Mouse (Mus musculus): Measurements from ENCODE around the gene Sema3b.

The Sema3b gene

GRCm38 (mm10) chr9:107632478-107632877 lies 23.4 kb upstream of the Sema3b start:
- peak; percentile 55 for DNase-seq

GRCm38 (mm10) chr9:107631861-107632260 lies 22.8 kb upstream of the Sema3b start:
- DNase-seq: no peak

- no peak for DNase-seq
Measured at GRCm38 (mm10) chr9:107631311-107631826, 22.3 kb upstream of the Sema3b start.

GRCm38 (mm10) chr9:107630576-107630975 lies 21.5 kb upstream of the Sema3b start:
- peak; percentile 54 for DNase-seq

GRCm38 (mm10) chr9:107629901-107630425 lies 20.9 kb upstream of the Sema3b start:
- DNase-seq: no peak

GRCm38 (mm10) chr9:107629411-107629730 lies 20.3 kb upstream of the Sema3b start:
- no peak for DNase-seq

- peak; percentile 69 for DNase-seq
Measured at GRCm38 (mm10) chr9:107628721-107629410, 19.8 kb upstream of the Sema3b start.

GRCm38 (mm10) chr9:107627387-107628255 lies 18.6 kb upstream of the Sema3b start:
- DNase-seq: no peak

GRCm38 (mm10) chr9:107626844-107627277 lies 17.8 kb upstream of the Sema3b start:
- peak; percentile 82 for DNase-seq

- DNase-seq: no peak
Measured at GRCm38 (mm10) chr9:107626158-107626843, 17.3 kb upstream of the Sema3b start.

- DNase-seq: no peak
Measured at GRCm38 (mm10) chr9:107625351-107626128, 16.5 kb upstream of the Sema3b start.

GRCm38 (mm10) chr9:107624951-107625350 lies 15.9 kb upstream of the Sema3b start:
- no peak for DNase-seq

GRCm38 (mm10) chr9:107624539-107624938 lies 15.5 kb upstream of the Sema3b start:
- DNase-seq: no peak

GRCm38 (mm10) chr9:107620954-107621353 lies 11.9 kb upstream of the Sema3b start:
- DNase-seq: no peak

- no peak for DNase-seq
Measured at GRCm38 (mm10) chr9:107619546-107619879, 10.5 kb upstream of the Sema3b start.

GRCm38 (mm10) chr9:107618778-107619545 lies 9.9 kb upstream of the Sema3b start:
- DNase-seq: no peak

GRCm38 (mm10) chr9:107618098-107618497 lies 9.1 kb upstream of the Sema3b start:
- no peak for DNase-seq

GRCm38 (mm10) chr9:107617461-107617860 lies 8.4 kb upstream of the Sema3b start:
- DNase-seq: no peak

GRCm38 (mm10) chr9:107615035-107615434 lies 6.0 kb upstream of the Sema3b start:
- no peak for DNase-seq

- no peak for DNase-seq
Measured at GRCm38 (mm10) chr9:107612945-107613569, 4.0 kb upstream of the Sema3b start.

Data from layer of hippocampus, adult 9-11 months (tissue).